Mouse (Mus musculus) heart, embryonic 14.5 days (tissue): ENCODE data around the gene Mmp9. TPM values are rescaled to one million over a fixed set of nuclear protein-coding genes. Genes with fewer than 3 reads are reported as not detected.

Experiments used
- ATAC-seq: fragments of 200-750 bp; cut with Nextera tagmentation; 2 replicates; pipeline ENCODE4 v1.8.0; 2017; ENCODE audit warnings: low read depth, moderate TSS enrichment; ENCODE audit not compliant: insufficient number of reproducible peaks, insufficient read depth, low FRiP score
- H3K27ac ChIP-seq, 2 experiments: fragments of 200-500 bp in 1 of 2; fragments of 300-500 bp in 1 of 2; sonication (generic) in 1 of 2; replicated peaks in 1 of 2; 2 replicates each; pipeline ENCODE4 v1.5.1; 2012 to 2014; ENCODE audit warnings: low read depth in 2 of 2, low read length in 2 of 2, control low read depth in 1 of 2, mild to moderate bottlenecking in 1 of 2, mixed read lengths in 1 of 2; ENCODE audit not compliant: control insufficient read depth in 1 of 2, insufficient read depth in 1 of 2
- H3K27me3 ChIP-seq: fragments of 300-500 bp; sonication (generic); 2 replicates; pipeline ENCODE4 v1.6.1; 2014; ENCODE audit warnings: mild to moderate bottlenecking, low read length, control low read depth; ENCODE audit not compliant: control insufficient read depth, insufficient read depth
- H3K36me3 ChIP-seq: fragments of 300-500 bp; sonication (generic); 2 replicates; pipeline ENCODE4 v1.6.1; 2014; ENCODE audit warnings: mild to moderate bottlenecking, control low read depth, low read length, mixed read lengths; ENCODE audit not compliant: control insufficient read depth, insufficient read depth
- H3K4me1 ChIP-seq, 2 experiments: fragments of 200-500 bp in 1 of 2; fragments of 300-500 bp in 1 of 2; sonication (generic) in 1 of 2; 2 replicates each; pipeline ENCODE4 v1.6.1; 2012 to 2014; ENCODE audit warnings: low read length in 2 of 2, control low read depth in 1 of 2, mixed read lengths in 1 of 2; ENCODE audit not compliant: control insufficient read depth in 2 of 2, insufficient read depth in 2 of 2
- H3K4me2 ChIP-seq: fragments of 300-500 bp; sonication (generic); 2 replicates; pipeline ENCODE4 v1.6.1; 2014; ENCODE audit warnings: mild to moderate bottlenecking, low read length
- H3K4me3 ChIP-seq, 2 experiments: fragments of 200-500 bp in 1 of 2; fragments of 300-500 bp in 1 of 2; sonication (generic) in 1 of 2; 2 replicates each; pipeline ENCODE4 v1.5.1; 2012 to 2014; ENCODE audit warnings: low read length in 2 of 2, mild to moderate bottlenecking in 2 of 2, control low read depth in 1 of 2, low read depth in 1 of 2, moderate library complexity in 1 of 2; ENCODE audit not compliant: control insufficient read depth in 1 of 2, insufficient read depth in 1 of 2
- H3K9ac ChIP-seq: fragments of 300-500 bp; sonication (generic); 2 replicates; pipeline ENCODE4 v1.6.1; 2014; ENCODE audit warnings: mild to moderate bottlenecking, low read length
- H3K9me3 ChIP-seq: fragments of 300-500 bp; sonication (generic); 2 replicates; pipeline ENCODE4 v1.6.1; 2016; ENCODE audit warnings: low read length, control low read depth; ENCODE audit not compliant: control insufficient read depth
- WGBS: fragments of 180-500 bp; shearing (Covaris S2); extraction: QIAGEN DNeasy Blood & Tissue Kit; methylation state at CpG from one replicate; pipeline ENCODE4 v1.1.7; 2014; 5-methylcytosine and 5-hydroxymethylcytosine counted together
- polyA plus RNA-seq: library from polyadenylated mRNA; unstranded; fragments of >200 nt; fragmentation: Nextera tagmentation; extraction: Ambion mirVana; gene quantifications from 2 replicates; pipeline ENCODE4 v1.2.1, GENCODE M21; 2014

Gene Mmp9
- polyA plus RNA-seq, 1 experiment from 2014 or later: 0.09 TPM

DNA sequence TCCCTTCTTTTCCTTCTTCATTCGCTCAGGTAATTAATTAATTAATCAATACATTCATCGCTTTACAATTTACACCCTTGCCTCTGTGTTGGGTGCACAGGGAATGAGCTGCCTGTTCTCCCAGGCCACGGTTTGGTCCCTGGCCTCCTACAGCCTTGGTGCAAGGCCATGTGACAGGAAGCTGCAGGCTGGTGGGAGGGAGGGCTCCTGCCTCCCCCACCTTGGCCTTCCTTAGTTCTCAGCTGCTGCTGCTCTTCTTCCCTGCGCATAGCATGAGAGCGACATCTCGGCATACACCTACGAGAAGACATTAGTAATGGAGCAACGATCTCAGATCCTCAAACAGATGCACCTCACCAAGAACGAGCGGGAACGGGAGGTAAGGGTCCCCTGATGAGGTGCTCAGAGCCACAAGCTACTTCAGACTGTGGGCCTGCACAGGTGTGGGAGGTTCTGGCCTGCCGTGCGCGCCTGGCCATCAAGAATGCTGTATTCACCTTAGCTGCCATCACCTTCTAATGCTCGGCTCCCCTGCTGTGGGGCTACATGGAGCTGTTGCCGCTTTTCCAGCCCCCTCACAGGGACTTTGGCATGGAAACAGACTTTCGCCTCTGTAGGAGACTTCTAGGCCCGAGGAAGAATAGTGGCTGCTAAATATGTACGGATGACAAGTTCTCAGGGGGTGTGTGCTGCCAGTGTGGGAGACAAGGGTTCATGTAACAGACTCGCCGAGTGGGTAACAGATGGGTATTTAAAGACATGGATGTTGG is 54.3 kb downstream of the Mmp9 start:
- peaks cover 0 to 20% of the 10 kb centered on the region in 2 experiments; a peak in 3 of 4 replicates for H3K4me1 ChIP-seq
- no peak overlapping the region for H3K9ac ChIP-seq
- no peak overlapping the region for H3K4me3 ChIP-seq
- H3K27ac ChIP-seq: no peak overlapping the region
- peaks cover 11% of the 10 kb centered on the region for H3K36me3 ChIP-seq
- no peaks in the 10 kb centered on the region for H3K9me3 ChIP-seq
- ATAC-seq: no peak
- 43% methylated on average over 21 of the region's 21 CpGs for WGBS
- H3K27me3 ChIP-seq: peaks cover 56% of the 10 kb centered on the region
- no peak overlapping the region for H3K4me2 ChIP-seq

DNA sequence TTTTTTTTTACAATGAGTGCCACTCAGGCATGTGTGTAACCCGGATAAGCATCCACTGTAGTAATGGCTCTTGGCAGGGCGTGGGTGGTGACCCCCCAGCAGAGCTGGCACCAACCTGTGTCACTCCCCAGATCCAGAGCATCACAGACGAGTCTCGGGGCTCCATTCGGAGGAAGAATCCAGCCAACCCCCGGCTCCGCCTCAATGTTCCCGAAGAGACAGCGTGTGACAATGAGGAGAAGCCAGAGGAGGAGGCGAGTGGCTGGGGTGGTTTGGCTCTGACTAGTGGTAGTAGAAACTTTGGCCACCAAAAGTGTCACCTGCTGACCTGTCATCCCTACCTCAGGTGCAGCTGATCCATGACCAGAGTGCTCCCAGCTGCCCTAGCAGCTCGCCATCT is 55.4 kb downstream of the Mmp9 start:
- Histone ChIP-seq H3K4me3 (no peak overlapping the region), H3K36me3 (peaks cover 22% of the 10 kb centered on the region), H3K9me3 (no peaks in the 10 kb centered on the region), H3K4me1 (peaks cover 0 to 20% of the 10 kb centered on the region in 2 experiments; a peak in 3 of 4 replicates), H3K27me3 (peaks cover 56% of the 10 kb centered on the region), H3K27ac (no peak overlapping the region), H3K4me2 (no peak overlapping the region), H3K9ac (no peak overlapping the region)
- ATAC-seq: no peak
- 62% methylated on average over 11 of the region's 11 CpGs for WGBS

DNA sequence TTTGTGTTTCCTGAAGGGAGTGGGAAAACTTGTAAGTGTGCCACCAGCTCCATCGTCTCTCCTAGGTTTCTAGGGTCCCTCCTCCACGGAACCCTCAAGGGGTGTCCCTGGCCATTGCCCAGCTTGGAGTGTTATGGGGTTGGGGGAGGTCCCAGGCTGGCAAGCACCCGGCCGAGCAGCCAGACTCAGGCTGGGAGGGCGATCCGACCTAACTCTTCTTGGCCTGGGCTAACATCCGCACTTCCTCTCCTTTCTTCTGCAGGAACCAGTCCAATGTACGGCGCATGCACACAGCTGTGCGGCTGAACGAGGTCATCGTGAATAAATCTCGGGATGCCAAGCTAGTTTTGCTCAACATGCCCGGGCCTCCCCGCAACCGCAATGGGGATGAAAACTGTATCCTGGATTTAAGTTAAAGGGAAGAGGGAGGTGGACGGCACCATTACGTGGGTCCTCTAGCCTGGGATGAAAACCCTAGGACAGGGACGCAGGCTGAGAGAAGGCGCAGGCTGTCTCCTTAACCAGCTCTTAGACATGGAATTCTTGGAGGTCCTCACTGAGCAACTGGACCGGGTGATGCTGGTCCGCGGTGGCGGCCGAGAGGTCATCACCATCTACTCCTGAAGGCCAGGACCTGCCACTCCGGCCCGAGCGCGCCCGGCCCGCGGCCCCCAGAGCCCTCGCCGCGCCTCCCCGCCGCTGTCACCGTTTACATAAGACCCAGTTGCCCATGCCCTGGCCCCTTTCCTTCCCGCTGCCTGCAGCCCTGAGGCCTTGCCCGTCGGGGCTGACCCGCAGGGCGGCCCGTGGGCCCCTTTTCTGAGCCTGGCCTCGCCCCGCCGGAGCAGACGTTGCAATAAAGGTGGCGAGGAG is 56.5 kb downstream of the Mmp9 start:
- Histone ChIP-seq H3K9ac (peak overlapping the region; percentile 54; the same call in 1 of the 2 replicates), H3K4me3 (peak overlapping the region; percentile 18 to 39), H3K27me3 (peaks cover 56% of the 10 kb centered on the region), H3K4me2 (peak overlapping the region; percentile 73), H3K9me3 (no peaks in the 10 kb centered on the region), H3K4me1 (peaks cover 0 to 20% of the 10 kb centered on the region in 2 experiments; a peak in 3 of 4 replicates), H3K36me3 (peaks cover 33% of the 10 kb centered on the region), H3K27ac (no peak overlapping the region)
- 12% methylated on average over 40 of the region's 49 CpGs for whole genome bisulfite sequencing
- no peak; the same call in 1 of the 2 replicates for ATAC-seq

DNA sequence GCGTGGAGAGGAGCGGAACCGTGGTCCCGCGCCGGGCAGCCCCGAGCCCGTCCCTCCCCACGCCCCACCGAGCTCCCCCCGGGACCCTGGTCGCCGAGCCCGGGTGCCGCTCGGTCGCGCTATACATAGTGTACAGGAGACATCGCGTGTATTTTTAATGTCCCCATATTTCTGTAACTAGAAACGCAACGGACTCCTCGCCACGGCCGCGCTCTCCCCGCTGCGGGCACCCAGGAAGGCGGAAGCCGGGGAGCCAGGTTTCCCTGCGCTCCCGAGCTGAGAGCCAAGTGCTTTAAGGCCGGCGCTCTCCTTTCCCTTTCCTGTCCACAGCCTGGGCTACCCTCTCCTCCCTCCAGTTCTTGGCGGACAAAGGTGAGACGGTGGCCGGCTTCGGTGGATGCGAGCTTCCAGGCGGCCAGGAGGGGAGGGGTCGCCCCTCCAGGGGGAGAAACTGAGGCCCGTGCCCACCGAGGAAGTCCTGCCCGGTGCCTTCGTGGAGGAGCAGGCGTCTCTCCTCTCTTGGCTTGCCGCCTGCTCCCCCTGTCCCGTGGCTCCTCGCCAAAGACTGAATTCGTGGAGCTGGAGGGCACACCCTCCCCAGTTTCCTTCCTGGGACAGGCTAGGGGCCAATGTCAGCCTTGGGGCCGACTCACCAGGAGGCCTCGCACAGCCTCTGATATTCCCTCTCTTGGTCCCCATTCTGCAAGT is 57.3 kb downstream of the Mmp9 start:
- Histone ChIP-seq H3K4me3 (peak overlapping the region; percentile 18 to 39), H3K9me3 (no peaks in the 10 kb centered on the region), H3K27me3 (peaks cover 53% of the 10 kb centered on the region), H3K4me1 (peaks cover 0 to 20% of the 10 kb centered on the region in 2 experiments; a peak in 3 of 4 replicates), H3K9ac (peak overlapping the region; percentile 54; the same call in 1 of the 2 replicates), H3K27ac (no peak overlapping the region), H3K4me2 (peak overlapping the region; percentile 73), H3K36me3 (peaks cover 41% of the 10 kb centered on the region)
- no peak for ATAC-seq
- WGBS: under 1% methylated on average over 48 of the region's 52 CpGs

DNA sequence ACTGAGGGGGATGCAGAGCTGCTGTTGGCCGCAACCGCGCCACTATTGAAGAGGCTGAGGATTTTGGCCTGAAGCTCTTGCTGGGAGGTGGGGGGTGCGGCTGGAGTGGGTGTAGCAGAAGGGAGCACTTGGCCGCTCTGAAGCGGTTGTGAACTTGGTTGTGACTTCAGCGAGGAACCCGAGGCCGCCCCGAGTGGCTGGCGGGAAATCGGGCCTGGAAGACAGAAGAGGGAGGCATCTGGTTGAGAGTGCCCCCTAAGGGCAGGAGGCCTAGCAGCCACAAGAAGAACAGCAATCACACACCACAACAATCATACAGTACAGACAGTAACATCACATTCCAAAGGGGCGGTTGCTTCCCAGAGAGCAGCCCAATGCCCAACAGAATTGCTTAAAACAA is 61.4 kb downstream of the Mmp9 start:
- 91% methylated on average over 13 of the region's 13 CpGs for WGBS
- no peak overlapping the region for H3K9ac ChIP-seq
- no peak overlapping the region for H3K4me3 ChIP-seq
- H3K4me2 ChIP-seq: no peak overlapping the region
- H3K27me3 ChIP-seq: peaks cover 20% of the 10 kb centered on the region
- peaks cover 82% of the 10 kb centered on the region for H3K36me3 ChIP-seq
- no peaks in the 10 kb centered on the region for H3K9me3 ChIP-seq
- peaks cover 0 to 19% of the 10 kb centered on the region in 2 experiments; a peak in 3 of 4 replicates for H3K4me1 ChIP-seq
- no peak overlapping the region for H3K27ac ChIP-seq
- ATAC-seq: no peak

DNA sequence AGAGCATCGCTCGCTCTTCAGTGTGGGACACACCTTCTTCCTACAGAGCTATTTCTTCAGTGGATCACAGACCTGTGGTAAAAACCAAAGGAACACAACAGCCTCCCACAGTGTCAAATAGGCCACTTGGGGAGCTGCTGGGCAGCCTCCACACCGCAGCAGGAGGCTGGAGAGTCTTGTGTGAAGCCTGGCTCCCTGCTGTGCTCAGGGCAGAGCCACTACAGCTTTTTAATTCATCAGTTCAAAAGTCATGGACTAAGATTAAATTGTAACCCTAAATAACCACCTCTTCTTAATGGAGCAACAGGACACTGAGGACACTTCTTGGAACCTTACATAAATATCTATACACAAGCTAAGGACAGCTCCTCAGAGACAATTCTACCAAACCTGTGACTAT is 62.5 kb downstream of the Mmp9 start:
- H3K4me1 ChIP-seq: peaks cover 0 to 8% of the 10 kb centered on the region in 2 experiments; a peak in 3 of 4 replicates
- peaks cover 93% of the 10 kb centered on the region for H3K36me3 ChIP-seq
- 91% methylated on average over 3 of the region's 3 CpGs for WGBS
- no peak overlapping the region for H3K9ac ChIP-seq
- ATAC-seq: no peak
- peaks cover 12% of the 10 kb centered on the region for H3K27me3 ChIP-seq
- no peaks in the 10 kb centered on the region for H3K9me3 ChIP-seq
- H3K27ac ChIP-seq: no peak overlapping the region
- H3K4me2 ChIP-seq: no peak overlapping the region
- no peak overlapping the region for H3K4me3 ChIP-seq

DNA sequence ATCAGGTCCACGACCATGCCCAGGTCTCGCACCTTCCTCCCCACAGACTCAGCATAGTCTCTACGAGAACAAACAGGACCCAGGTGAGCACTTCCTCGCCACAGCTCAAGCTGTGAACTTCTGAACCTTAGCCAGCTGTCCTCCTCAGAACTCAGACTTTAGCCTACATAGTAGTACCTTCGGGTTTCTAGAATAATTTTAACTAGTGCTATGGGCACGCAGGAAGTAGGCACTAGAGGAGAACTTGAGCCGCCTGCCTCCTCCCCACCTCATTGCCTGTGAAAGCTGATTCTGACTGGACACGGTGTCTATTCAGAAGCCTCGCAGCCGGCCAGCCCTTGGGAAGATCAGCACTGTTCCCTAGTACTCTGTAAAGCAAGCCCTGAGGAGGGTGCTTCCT is 63.7 kb downstream of the Mmp9 start:
- H3K27ac ChIP-seq: no peak overlapping the region
- no peaks in the 10 kb centered on the region for H3K4me1 ChIP-seq
- H3K27me3 ChIP-seq: peaks cover 1% of the 10 kb centered on the region
- ATAC-seq: no peak
- H3K9me3 ChIP-seq: no peaks in the 10 kb centered on the region
- no peak overlapping the region for H3K4me3 ChIP-seq
- WGBS: 88% methylated on average over 10 of the region's 10 CpGs
- no peak overlapping the region for H3K4me2 ChIP-seq
- H3K36me3 ChIP-seq: peaks cover 100% of the 10 kb centered on the region
- H3K9ac ChIP-seq: no peak overlapping the region
